Mouse (Mus musculus) stomach, embryonic 16.5 days (tissue): ENCODE results near the gene Astn1. TPM values are rescaled to one million over a fixed set of nuclear protein-coding genes. Genes with fewer than 3 reads are reported as not detected.

ENCODE experiments used
- ATAC-seq: fragments of 200-750 bp; cut with Nextera tagmentation; 2 replicates; pipeline ENCODE4 v1.8.0; 2017; ENCODE audit warnings: moderate number of reproducible peaks, moderate TSS enrichment; ENCODE audit not compliant: insufficient read depth, low FRiP score
- H3K27ac ChIP-seq: fragments of 300-500 bp; sonication (generic); 2 replicates; pipeline ENCODE4 v1.5.1; 2014; ENCODE audit warnings: low read length
- H3K27me3 ChIP-seq: fragments of 300-500 bp; sonication (generic); 2 replicates; pipeline ENCODE4 v1.6.1; 2014; ENCODE audit warnings: low read length, control low read depth, mixed read lengths; ENCODE audit not compliant: control insufficient read depth, insufficient read depth
- H3K36me3 ChIP-seq: fragments of 300-500 bp; sonication (generic); 2 replicates; pipeline ENCODE4 v1.6.1; 2014; ENCODE audit warnings: low read length; ENCODE audit not compliant: control insufficient read depth, insufficient read depth
- H3K4me1 ChIP-seq: fragments of 300-500 bp; sonication (generic); 2 replicates; pipeline ENCODE4 v1.6.1; 2014; ENCODE audit warnings: low read length, control low read depth, mixed read lengths; ENCODE audit not compliant: control insufficient read depth, insufficient read depth
- H3K4me2 ChIP-seq: fragments of 300-500 bp; sonication (generic); 2 replicates; pipeline ENCODE4 v1.6.1; 2014; ENCODE audit warnings: low read depth, low read length, mixed read lengths
- H3K4me3 ChIP-seq: fragments of 300-500 bp; sonication (generic); replicated peaks from 2 replicates; pipeline ENCODE4 v1.5.1; 2014; ENCODE audit warnings: mild to moderate bottlenecking, low read length
- H3K9ac ChIP-seq: fragments of 300-500 bp; sonication (generic); 2 replicates; pipeline ENCODE4 v1.6.1; 2014; ENCODE audit warnings: low read length
- H3K9me3 ChIP-seq: fragments of 300-500 bp; sonication (generic); replicated peaks from 2 replicates; pipeline ENCODE4 v1.6.1; 2016; ENCODE audit warnings: low read length, control low read depth; ENCODE audit not compliant: control insufficient read depth
- WGBS: fragments of 180-500 bp; shearing (Covaris S2); extraction: QIAGEN DNeasy Blood & Tissue Kit; methylation state at CpG from one replicate; pipeline ENCODE4 v1.1.7; 2014; 5-methylcytosine and 5-hydroxymethylcytosine counted together
- polyA plus RNA-seq: library from polyadenylated mRNA; unstranded; fragments of >200 nt; fragmentation: Nextera tagmentation; extraction: Ambion mirVana; gene quantifications from 2 replicates; pipeline ENCODE4 v1.2.1, GENCODE M21; 2015

Astn1 gene
- polyA plus RNA-seq, 1 experiment from 2014 or later, result 1.2 TPM

DNA sequence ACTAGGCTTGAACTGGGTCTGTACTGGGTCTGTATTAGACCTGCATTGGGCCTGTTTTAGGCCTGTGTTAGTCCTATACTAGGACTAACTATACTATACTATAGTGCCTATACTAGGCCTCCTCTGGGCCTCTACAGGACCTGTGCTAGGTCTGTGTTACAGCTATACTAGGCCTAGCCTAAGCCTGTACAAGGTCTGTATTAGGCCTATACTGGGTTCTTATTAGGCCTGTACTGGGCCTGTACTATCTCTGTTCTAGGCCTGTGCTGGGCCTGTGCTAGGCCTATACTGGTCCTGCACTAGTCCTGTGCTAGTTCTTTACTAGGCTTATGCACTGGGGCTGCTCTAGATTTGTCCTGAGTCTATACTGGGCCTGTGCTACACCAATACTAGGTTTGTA is 90.6 kb downstream of the Astn1 start:
- Histone ChIP-seq H3K27ac (no peak overlapping the region), H3K4me1 (no peaks in the 10 kb centered on the region), H3K9ac (no peak overlapping the region), H3K4me3 (no peak overlapping the region), H3K9me3 (no peaks in the 10 kb centered on the region), H3K27me3 (no peaks in the 10 kb centered on the region), H3K36me3 (no peaks in the 10 kb centered on the region), H3K4me2 (no peak overlapping the region)
- ATAC-seq, result no peak; the same call in 1 of the 2 replicates

DNA sequence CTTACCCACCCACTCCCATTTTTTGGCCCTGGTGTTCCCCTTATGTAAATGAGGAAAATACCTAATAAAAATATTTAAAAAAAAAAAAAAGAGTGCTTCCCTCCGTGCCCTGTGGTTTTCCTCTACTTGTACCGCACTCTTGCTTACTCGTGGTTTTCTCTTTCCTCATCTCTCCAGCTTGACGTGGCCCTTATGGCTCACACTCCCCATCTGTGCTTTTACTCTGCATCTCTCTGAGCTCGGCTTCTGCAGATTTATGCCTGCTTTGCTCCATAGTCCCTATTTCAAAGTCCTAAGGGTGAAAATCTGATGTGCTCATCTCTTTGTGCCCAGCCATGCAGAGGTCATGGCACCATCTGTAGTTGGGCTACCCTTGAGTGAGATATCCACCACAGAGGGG is 91.5 kb downstream of the Astn1 start:
- Histone ChIP-seq H3K9ac (no peak overlapping the region), H3K9me3 (no peaks in the 10 kb centered on the region), H3K36me3 (no peaks in the 10 kb centered on the region), H3K4me2 (no peak overlapping the region), H3K4me3 (no peak overlapping the region), H3K27me3 (no peaks in the 10 kb centered on the region), H3K27ac (no peak overlapping the region), H3K4me1 (no peaks in the 10 kb centered on the region)
- no peak for ATAC-seq
- 74% methylated on average over 5 of the region's 5 CpGs for WGBS

DNA sequence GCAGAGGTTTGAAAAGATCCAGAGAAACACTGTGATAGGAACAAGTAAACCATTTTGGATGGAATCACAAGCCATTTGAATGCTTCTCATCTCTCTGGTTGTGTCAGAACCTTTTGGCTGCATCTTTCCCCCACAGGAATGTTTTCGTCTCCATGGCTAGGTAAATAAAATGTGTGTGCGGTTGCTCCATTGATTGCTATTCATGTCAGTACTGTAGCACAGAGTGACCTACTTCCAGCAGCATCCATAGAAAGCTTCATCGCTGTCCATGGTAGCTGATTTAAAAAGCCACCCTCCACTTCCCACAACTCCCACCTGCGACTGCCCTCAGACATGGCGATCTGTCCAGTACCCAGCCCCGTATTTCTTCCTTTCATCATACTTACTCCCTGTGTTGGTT is 101.9 kb downstream of the Astn1 start:
- Histone ChIP-seq H3K9me3 (no peaks in the 10 kb centered on the region), H3K4me2 (no peak overlapping the region), H3K4me3 (no peak overlapping the region), H3K36me3 (no peaks in the 10 kb centered on the region), H3K4me1 (no peaks in the 10 kb centered on the region), H3K9ac (no peak overlapping the region), H3K27ac (no peak overlapping the region), H3K27me3 (no peaks in the 10 kb centered on the region)
- ATAC-seq, result no peak
- WGBS, result 60% methylated on average over 6 of the region's 6 CpGs

DNA sequence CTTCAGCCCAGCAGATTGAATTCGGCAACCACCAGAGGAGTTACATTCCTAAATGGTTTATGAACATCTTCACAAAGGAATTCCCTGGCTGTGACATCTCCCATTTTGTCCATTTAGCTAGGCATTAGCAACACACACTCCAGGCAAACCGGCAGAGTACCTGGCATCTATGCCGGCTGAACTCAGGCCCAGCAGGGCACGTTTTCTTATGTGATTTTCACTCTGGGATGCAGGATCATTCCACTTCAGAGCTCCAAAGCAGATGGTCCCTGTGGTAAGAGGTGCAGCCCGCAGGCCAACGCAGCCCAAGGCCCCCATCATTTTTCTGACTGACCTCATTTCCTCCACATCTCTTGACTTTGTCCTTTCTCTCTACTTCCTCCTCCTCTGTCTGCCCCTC is 103.2 kb downstream of the Astn1 start:
- H3K36me3 ChIP-seq, result no peaks in the 10 kb centered on the region
- H3K27ac ChIP-seq, result no peak overlapping the region
- no peaks in the 10 kb centered on the region for H3K27me3 ChIP-seq
- no peaks in the 10 kb centered on the region for H3K9me3 ChIP-seq
- 67% methylated on average over 6 of the region's 6 CpGs for WGBS
- no peak overlapping the region for H3K9ac ChIP-seq
- H3K4me3 ChIP-seq, result no peak overlapping the region
- ATAC-seq, result no peak
- H3K4me2 ChIP-seq, result no peak overlapping the region
- H3K4me1 ChIP-seq, result no peaks in the 10 kb centered on the region

DNA sequence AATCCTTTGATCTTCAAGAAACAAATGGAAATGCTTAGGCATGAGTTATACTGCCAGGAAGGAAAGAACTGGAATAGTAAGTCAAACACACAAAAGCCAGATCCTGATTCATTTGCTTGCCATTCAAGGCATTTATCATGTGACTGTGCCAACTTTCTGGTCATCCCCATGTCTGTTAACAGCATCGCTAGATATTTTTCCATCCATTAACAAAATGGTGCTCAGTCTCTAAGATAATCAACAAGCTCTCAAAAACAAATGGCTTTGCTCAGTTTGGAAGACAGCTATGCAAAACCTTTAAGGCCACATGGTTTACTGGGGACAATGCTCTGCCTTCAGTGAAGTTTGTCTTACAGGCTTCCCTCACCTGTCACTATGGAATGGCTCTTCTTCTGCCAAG is 115.8 kb downstream of the Astn1 start:
- no peaks in the 10 kb centered on the region for H3K4me1 ChIP-seq

DNA sequence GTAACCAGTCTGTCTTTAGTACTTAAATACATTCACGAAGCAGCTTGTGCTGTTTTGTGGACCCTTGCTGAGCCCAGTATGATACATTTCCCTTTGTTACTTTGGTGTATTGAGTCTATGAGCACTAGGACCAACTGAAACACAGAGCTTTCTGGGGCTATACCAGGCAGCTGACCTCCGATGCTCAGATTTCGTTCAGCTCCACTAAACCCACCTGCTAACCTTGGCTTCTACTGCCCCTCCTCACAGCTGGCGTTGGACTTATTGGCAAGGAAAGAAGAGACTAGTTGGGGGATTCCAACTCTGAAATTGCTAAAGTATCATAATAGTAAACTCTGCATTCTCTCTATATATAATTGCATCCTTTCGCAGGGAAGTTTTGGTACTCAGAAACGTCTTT is 118.2 kb downstream of the Astn1 start:
- H3K9ac ChIP-seq, result no peak overlapping the region
- no peak for ATAC-seq
- H3K27ac ChIP-seq, result no peak overlapping the region
- WGBS, result 78% methylated on average over 6 of the region's 6 CpGs
- no peak overlapping the region for H3K4me3 ChIP-seq
- H3K27me3 ChIP-seq, result no peaks in the 10 kb centered on the region
- no peaks in the 10 kb centered on the region for H3K9me3 ChIP-seq
- H3K4me2 ChIP-seq, result no peak overlapping the region
- no peaks in the 10 kb centered on the region for H3K4me1 ChIP-seq
- H3K36me3 ChIP-seq, result no peaks in the 10 kb centered on the region

More for the DNA sequence above, 115.8 kb downstream of the Astn1 start:
- WGBS, result 79% methylated on average over 1 of the region's 1 CpGs
- no peak overlapping the region for H3K4me2 ChIP-seq
- H3K27ac ChIP-seq, result no peak overlapping the region
- no peak overlapping the region for H3K4me3 ChIP-seq
- no peak for ATAC-seq
- H3K9me3 ChIP-seq, result no peaks in the 10 kb centered on the region
- H3K27me3 ChIP-seq, result no peaks in the 10 kb centered on the region
- H3K9ac ChIP-seq, result no peak overlapping the region
- H3K36me3 ChIP-seq, result no peaks in the 10 kb centered on the region

DNA sequence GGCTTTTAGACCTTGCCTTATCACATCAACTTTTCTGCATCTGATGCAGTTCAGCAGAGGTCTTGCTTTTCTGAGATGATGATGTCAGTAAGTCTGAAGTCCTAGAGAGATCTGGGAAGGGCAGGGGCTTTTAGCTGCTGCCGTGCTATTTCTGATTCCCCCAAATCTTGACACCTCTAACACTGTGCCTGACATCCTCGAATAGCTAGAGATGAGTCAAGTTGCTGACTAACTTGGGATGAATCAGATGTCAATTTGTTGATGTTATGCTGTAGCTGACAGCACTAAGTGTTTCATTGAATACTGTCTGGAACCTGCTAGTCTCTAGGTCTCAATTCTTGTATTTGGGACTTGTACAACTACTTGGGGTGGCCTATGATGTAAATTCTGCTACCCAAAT is 121.7 kb downstream of the Astn1 start:
- no peaks in the 10 kb centered on the region for H3K36me3 ChIP-seq
- 82% methylated on average over 2 of the region's 2 CpGs for WGBS
- H3K9me3 ChIP-seq, result no peaks in the 10 kb centered on the region
- H3K27ac ChIP-seq, result no peak overlapping the region
- no peak for ATAC-seq
- no peak overlapping the region for H3K4me2 ChIP-seq
- H3K9ac ChIP-seq, result no peak overlapping the region
- H3K4me1 ChIP-seq, result no peaks in the 10 kb centered on the region
- H3K4me3 ChIP-seq, result no peak overlapping the region
- H3K27me3 ChIP-seq, result no peaks in the 10 kb centered on the region

DNA sequence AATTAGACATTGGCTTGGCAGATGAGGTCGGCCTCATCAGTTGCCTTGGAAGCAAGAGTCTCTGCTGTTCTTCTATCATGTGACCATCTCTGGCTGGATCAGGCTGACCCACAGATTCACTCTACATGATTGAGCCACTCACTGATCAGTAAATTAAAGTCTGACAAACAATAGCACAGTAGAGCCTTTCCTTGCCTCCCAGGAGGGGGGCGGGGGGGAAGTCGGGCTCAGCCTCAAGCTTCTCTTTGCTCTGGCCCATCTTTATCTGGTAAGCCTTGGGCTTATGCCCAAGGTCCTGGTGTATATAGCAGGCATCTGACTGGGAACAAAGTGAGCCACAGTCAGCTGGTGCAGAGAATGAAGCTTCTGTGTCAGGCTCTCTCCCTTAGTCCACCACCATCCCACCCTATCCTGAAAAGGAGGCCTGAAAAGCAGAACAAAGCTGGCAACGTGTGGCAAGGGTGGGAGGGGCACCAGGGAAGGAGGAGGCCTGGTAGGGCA is 127.5 kb downstream of the Astn1 start:
- ATAC-seq, result peak; percentile 74; the same call in 1 of the 2 replicates
- Histone ChIP-seq H3K9me3 (no peaks in the 10 kb centered on the region), H3K4me2 (no peak overlapping the region), H3K4me3 (no peak overlapping the region), H3K27me3 (no peaks in the 10 kb centered on the region), H3K27ac (no peak overlapping the region), H3K36me3 (no peaks in the 10 kb centered on the region), H3K9ac (no peak overlapping the region), H3K4me1 (no peaks in the 10 kb centered on the region)
- 51% methylated on average over 4 of the region's 4 CpGs for WGBS

DNA sequence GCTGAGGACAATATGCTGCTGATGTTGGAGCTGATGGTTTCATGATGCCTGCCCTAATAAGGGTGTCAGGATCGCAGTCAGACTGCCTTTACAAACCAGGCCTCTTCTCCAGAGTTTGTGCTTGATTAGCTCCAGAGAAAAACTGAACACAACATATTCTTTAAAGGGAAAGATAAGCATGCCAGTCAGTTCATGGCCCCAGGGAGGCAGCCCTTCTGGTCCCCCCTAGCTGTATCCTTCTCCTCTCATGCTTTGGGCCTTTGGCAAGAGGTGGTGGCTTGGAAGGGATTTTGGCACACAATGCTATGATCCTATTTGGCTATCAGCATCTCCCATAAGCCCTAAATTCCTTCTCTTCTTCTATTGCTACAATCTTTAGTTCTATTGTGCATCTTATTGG is 128.1 kb downstream of the Astn1 start:
- no peak for ATAC-seq
- H3K4me3 ChIP-seq, result no peak overlapping the region
- no peak overlapping the region for H3K4me2 ChIP-seq
- 85% methylated on average over 1 of the region's 1 CpGs for WGBS
- H3K9me3 ChIP-seq, result no peaks in the 10 kb centered on the region
- no peak overlapping the region for H3K27ac ChIP-seq
- H3K36me3 ChIP-seq, result no peaks in the 10 kb centered on the region
- H3K27me3 ChIP-seq, result no peaks in the 10 kb centered on the region
- no peaks in the 10 kb centered on the region for H3K4me1 ChIP-seq
- H3K9ac ChIP-seq, result no peak overlapping the region

DNA sequence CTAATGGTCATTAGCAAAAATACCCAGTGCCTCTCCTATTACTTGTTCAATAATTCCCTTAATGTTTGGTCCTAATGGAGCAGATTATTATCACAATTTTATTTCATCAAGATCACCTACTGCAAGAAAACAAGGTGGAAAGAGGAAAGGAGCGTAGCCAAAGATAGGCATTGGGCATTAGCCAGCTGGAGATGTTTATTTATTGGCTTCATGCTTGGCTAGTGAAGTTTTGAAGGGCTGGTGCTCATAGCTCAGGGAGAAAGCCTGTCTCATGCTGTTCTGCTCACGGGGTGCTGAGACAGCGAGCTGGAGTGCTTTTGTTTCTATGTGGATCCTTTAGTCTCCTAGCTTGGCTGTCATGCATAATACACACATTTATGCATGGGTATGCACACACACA is 131.2 kb downstream of the Astn1 start:
- Histone ChIP-seq H3K27me3 (no peaks in the 10 kb centered on the region), H3K4me2 (no peak overlapping the region), H3K4me1 (no peaks in the 10 kb centered on the region), H3K4me3 (no peak overlapping the region), H3K9ac (no peak overlapping the region), H3K9me3 (no peaks in the 10 kb centered on the region), H3K36me3 (no peaks in the 10 kb centered on the region), H3K27ac (no peak overlapping the region)
- WGBS, result 70% methylated on average over 3 of the region's 3 CpGs
- ATAC-seq, result no peak
